Mouse (Mus musculus): ENCODE data around the gene Vapb. TPM values are rescaled to one million over a fixed set of nuclear protein-coding genes. Genes with fewer than 3 reads are reported as not detected.

Gene Vapb
- polyA plus RNA-seq, 1 experiment from 2014 or later: 13.0 TPM

GRCm38 (mm10) chr2:173770620-173771019 is 33.3 kb downstream of the Vapb start:
- H3K27ac ChIP-seq: no peak overlapping the region
- H3K4me2 ChIP-seq: no peak overlapping the region
- peaks cover 22% of the 10 kb centered on the region; the same call in 1 of the 2 replicates for H3K36me3 ChIP-seq
- no peaks in the 10 kb centered on the region for H3K27me3 ChIP-seq
- no peaks in the 10 kb centered on the region for H3K9me3 ChIP-seq
- no peak overlapping the region for H3K9ac ChIP-seq
- H3K4me3 ChIP-seq: no peak overlapping the region
- peaks cover 25% of the 10 kb centered on the region for H3K4me1 ChIP-seq
- no peak for ATAC-seq (ENCODE audit: insufficient number of reproducible peaks, insufficient read depth, low FRiP score, low TSS enrichment, low read depth)
- 68% methylated on average over 5 of the region's 5 CpGs for WGBS

- peaks cover 31% of the 10 kb centered on the region for H3K4me1 ChIP-seq
These were observed 34.4 kb downstream of the Vapb start for GRCm38 (mm10) chr2:173771706-173772105.

GRCm38 (mm10) chr2:173775556-173775955 is 38.2 kb downstream of the Vapb start:
- Histone ChIP-seq H3K4me3 (no peak overlapping the region), H3K9ac (0 out of 2 replicates have a peak overlapping the region, but pooled peaks have one; percentile 27), H3K27ac (no peak overlapping the region), H3K9me3 (no peaks in the 10 kb centered on the region), H3K4me1 (peaks cover 27% of the 10 kb centered on the region), H3K27me3 (no peaks in the 10 kb centered on the region), H3K4me2 (no peak overlapping the region), H3K36me3 (peaks cover 50% of the 10 kb centered on the region)
- 47% methylated on average over 3 of the region's 3 CpGs for WGBS
- ATAC-seq (ENCODE audit: insufficient number of reproducible peaks, insufficient read depth, low FRiP score, low TSS enrichment, low read depth): no peak

More at GRCm38 (mm10) chr2:173771706-173772105, 34.4 kb downstream of the Vapb start:
- no peak overlapping the region for H3K9ac ChIP-seq
- no peak overlapping the region for H3K27ac ChIP-seq
- H3K9me3 ChIP-seq: no peaks in the 10 kb centered on the region
- no peaks in the 10 kb centered on the region for H3K27me3 ChIP-seq
- peaks cover 21% of the 10 kb centered on the region for H3K36me3 ChIP-seq
- no peak overlapping the region for H3K4me2 ChIP-seq
- ATAC-seq (ENCODE audit: insufficient number of reproducible peaks, insufficient read depth, low FRiP score, low TSS enrichment, low read depth): no peak
- H3K4me3 ChIP-seq: no peak overlapping the region
- 52% methylated on average over 8 of the region's 8 CpGs for WGBS

DNA sequence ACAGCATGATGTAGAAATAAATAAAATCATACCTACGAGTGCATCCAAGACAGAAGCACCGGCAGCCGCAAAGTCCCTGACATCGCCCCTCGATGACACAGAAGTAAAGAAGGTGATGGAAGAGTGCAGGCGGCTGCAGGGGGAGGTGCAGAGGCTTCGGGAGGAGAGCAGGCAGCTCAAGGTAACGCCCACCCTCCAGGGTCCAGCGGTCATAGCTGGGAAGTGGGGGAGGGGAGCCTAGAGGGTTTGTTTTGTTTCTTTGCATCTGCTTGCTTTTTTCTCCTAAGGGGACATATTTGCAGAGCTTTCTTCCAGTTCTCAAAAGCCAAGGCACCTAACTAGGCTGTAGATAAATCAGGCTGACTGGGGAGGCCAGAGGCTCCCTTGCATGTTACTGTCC is 38.8 kb downstream of the Vapb start:
- WGBS: 20% methylated on average over 9 of the region's 9 CpGs
- H3K4me1 ChIP-seq: peaks cover 24% of the 10 kb centered on the region
- peaks cover 50% of the 10 kb centered on the region for H3K36me3 ChIP-seq
- no peak overlapping the region for H3K27ac ChIP-seq
- no peak for ATAC-seq (ENCODE audit: insufficient number of reproducible peaks, insufficient read depth, low FRiP score, low TSS enrichment, low read depth)
- no peak overlapping the region for H3K9ac ChIP-seq
- no peak overlapping the region for H3K4me3 ChIP-seq
- no peak overlapping the region for H3K4me2 ChIP-seq
- no peaks in the 10 kb centered on the region for H3K27me3 ChIP-seq
- H3K9me3 ChIP-seq: no peaks in the 10 kb centered on the region

DNA sequence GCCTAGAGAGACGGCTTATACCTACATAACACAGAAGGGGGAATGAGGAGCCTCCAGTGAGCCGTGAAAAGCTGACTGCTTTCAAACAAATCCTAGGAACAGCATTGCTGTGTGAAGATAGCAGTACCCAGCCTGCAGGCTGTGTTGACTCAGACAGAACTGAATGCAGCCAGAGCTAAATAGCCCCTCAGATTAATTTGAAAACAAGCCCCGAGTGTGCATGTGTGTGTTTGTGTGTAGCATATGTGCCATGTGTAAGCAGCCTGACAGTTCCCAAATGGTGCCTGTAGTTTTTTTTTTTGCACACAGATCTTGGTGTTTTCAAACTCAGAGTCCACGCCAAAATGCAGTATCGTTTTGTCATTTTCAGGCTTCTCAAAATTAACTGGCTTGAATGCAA is 43.6 kb downstream of the Vapb start:
- Histone ChIP-seq H3K9ac (no peak overlapping the region), H3K4me3 (no peak overlapping the region), H3K27ac (no peak overlapping the region), H3K4me1 (peaks cover 35% of the 10 kb centered on the region), H3K27me3 (no peaks in the 10 kb centered on the region), H3K4me2 (no peak overlapping the region), H3K36me3 (peaks cover 56% of the 10 kb centered on the region), H3K9me3 (no peaks in the 10 kb centered on the region)
- 78% methylated on average over 5 of the region's 5 CpGs for WGBS
- ATAC-seq (ENCODE audit: insufficient number of reproducible peaks, insufficient read depth, low FRiP score, low TSS enrichment, low read depth): no peak

DNA sequence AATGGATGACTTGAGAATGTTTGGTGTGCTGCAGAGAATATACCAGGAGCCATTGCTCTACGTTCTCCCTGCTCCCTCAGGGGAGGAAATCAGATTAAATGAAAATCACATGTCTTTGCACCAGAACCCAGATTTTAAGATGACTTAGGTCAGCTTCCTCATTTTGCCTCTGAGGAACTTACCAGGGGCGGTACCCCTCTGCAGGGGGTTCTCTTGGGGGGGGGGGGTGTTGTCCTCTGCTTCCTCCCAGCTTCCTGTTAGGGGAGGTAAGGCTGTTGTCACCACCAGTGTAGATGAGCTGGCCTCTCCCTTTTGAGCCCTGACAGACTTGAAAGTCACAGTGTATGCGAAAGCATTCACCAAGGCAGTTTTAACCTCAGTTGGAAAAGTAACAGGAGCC is 47.1 kb downstream of the Vapb start:
- H3K27ac ChIP-seq: peak overlapping the region; percentile 2; the same call in 1 of the 2 replicates
- 44% methylated on average over 3 of the region's 3 CpGs for WGBS

GRCm38 (mm10) chr2:173784884-173785283 is 47.6 kb downstream of the Vapb start:
- H3K4me2 ChIP-seq: no peak overlapping the region
- H3K27me3 ChIP-seq: no peaks in the 10 kb centered on the region
- H3K4me1 ChIP-seq: peaks cover 32% of the 10 kb centered on the region
- ATAC-seq (ENCODE audit: insufficient number of reproducible peaks, insufficient read depth, low FRiP score, low TSS enrichment, low read depth): no peak
- H3K4me3 ChIP-seq: no peak overlapping the region
- no peak overlapping the region for H3K9ac ChIP-seq
- H3K27ac ChIP-seq: peak overlapping the region; percentile 2; the same call in 1 of the 2 replicates
- no peaks in the 10 kb centered on the region for H3K9me3 ChIP-seq
- 76% methylated on average over 6 of the region's 6 CpGs for WGBS
- peaks cover 18% of the 10 kb centered on the region for H3K36me3 ChIP-seq

More for the DNA sequence above, 47.1 kb downstream of the Vapb start:
- H3K36me3 ChIP-seq: peaks cover 23% of the 10 kb centered on the region
- H3K4me3 ChIP-seq: no peak overlapping the region
- H3K4me2 ChIP-seq: no peak overlapping the region
- no peaks in the 10 kb centered on the region for H3K9me3 ChIP-seq
- ATAC-seq (ENCODE audit: insufficient number of reproducible peaks, insufficient read depth, low FRiP score, low TSS enrichment, low read depth): no peak
- H3K27me3 ChIP-seq: no peaks in the 10 kb centered on the region
- H3K9ac ChIP-seq: no peak overlapping the region
- H3K4me1 ChIP-seq: peaks cover 27% of the 10 kb centered on the region

DNA sequence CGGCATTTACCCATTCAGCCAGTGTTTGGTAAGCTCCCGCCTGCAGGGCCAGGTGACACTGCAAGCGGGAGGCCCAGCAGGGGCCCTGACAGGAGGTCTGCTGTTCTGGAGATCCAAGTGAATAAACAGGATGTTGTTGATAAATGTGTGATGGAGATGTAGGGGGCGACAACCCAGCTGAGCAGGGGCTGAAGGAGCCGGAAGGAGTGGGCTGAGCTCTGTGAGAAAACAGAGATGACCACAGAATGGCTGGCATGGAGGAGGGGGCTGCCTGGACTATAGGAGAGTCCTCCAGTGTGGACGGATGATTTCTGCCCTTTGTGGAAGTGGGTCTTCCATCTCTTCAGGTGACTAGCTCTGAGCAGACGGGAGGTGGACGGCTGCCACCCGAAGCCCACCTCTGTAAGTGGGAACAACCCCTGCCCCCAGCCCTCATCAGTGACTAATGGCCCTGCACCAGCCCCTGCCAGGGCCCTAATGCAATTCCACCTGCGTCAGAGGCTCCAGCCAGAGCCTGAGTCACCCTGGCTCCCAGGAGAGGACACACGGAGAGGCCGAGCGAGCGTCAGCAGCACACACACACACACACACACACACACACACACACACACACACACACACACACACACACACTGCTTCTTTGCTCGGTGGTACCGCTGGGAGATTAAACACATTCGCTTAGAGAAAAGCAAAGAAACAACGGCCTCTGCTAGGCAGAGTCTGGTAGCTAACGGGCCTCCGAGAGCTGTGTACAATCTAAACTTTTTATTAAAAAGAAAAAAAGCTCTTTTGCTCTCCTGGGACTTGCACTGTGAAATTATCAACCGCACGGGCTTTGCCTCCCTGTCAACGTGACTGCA is 52.9 kb downstream of the Vapb start:
- 0 out of 2 replicates have a peak overlapping the region, but pooled peaks have one; percentile 23 for H3K9ac ChIP-seq
- no peaks in the 10 kb centered on the region for H3K27me3 ChIP-seq
- no peaks in the 10 kb centered on the region for H3K36me3 ChIP-seq
- peak overlapping the region; percentile 39 for H3K4me2 ChIP-seq
- WGBS: 14% methylated on average over 23 of the region's 23 CpGs
- H3K9me3 ChIP-seq: no peaks in the 10 kb centered on the region
- peaks cover 36% of the 10 kb centered on the region for H3K4me1 ChIP-seq
- H3K27ac ChIP-seq: 0 out of 2 replicates have a peak overlapping the region, but pooled peaks have one; percentile 17
- ATAC-seq (ENCODE audit: insufficient number of reproducible peaks, insufficient read depth, low FRiP score, low TSS enrichment, low read depth): no peak
- no peak overlapping the region for H3K4me3 ChIP-seq

DNA sequence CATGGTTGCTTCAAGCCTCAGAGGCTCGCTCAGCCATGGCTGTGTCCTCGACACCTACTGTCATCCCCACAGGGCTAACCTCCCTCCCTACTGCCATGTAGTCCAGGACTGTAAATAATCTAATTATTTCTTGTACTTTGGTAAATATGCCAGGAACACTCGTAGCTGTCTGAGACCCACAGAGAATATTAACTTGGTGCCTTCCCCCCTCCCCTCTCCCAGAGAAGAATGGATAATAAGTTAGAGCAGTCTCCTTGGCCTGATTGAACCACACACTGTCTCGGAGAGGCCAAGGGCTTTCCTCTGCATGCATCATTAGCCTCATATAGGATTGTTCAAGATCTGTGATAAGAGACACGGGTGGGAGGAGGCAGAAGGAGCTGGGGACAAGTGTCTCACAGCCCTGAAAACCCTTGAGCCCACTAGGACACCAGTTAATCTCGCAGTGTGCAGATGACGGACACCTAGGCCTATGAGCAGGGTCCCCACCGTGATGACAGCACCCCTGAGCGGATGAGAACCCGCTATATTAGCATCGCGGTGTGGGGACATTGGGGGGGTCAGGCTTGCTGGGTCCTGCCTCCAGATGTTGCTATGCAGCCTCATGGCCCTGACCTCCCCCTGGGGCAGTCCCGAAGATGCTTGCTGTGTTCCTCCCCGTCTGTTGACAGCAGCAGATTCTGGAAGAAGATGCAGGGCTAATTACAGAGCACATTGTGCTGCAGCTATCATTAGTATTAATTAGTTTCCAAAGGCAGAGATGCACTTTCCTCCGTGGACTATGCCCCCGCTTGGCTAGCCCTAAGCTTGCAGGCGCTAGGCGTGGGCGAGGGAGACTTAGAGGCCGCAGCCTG is 54.8 kb downstream of the Vapb start:
- Histone ChIP-seq H3K9ac (no peak overlapping the region), H3K27me3 (no peaks in the 10 kb centered on the region), H3K4me2 (no peak overlapping the region), H3K4me3 (no peak overlapping the region), H3K4me1 (peaks cover 44% of the 10 kb centered on the region), H3K36me3 (no peaks in the 10 kb centered on the region), H3K9me3 (no peaks in the 10 kb centered on the region), H3K27ac (no peak overlapping the region)
- 70% methylated on average over 20 of the region's 20 CpGs for WGBS
- ATAC-seq (ENCODE audit: insufficient number of reproducible peaks, insufficient read depth, low FRiP score, low TSS enrichment, low read depth): no peak

GRCm38 (mm10) chr2:173794018-173794417 is 56.7 kb downstream of the Vapb start:
- Histone ChIP-seq H3K4me3 (no peak overlapping the region), H3K4me1 (peaks cover 44% of the 10 kb centered on the region), H3K4me2 (no peak overlapping the region), H3K9me3 (no peaks in the 10 kb centered on the region), H3K36me3 (no peaks in the 10 kb centered on the region), H3K27me3 (no peaks in the 10 kb centered on the region), H3K9ac (no peak overlapping the region), H3K27ac (no peak overlapping the region)
- no peak for ATAC-seq (ENCODE audit: insufficient number of reproducible peaks, insufficient read depth, low FRiP score, low TSS enrichment, low read depth)
- 91% methylated on average over 12 of the region's 12 CpGs for WGBS

GRCm38 (mm10) chr2:173794531-173795510 is 57.5 kb downstream of the Vapb start:
- H3K4me2 ChIP-seq: no peak overlapping the region
- ATAC-seq (ENCODE audit: insufficient number of reproducible peaks, insufficient read depth, low FRiP score, low TSS enrichment, low read depth): no peak
- H3K27ac ChIP-seq: no peak overlapping the region
- H3K9me3 ChIP-seq: no peaks in the 10 kb centered on the region
- H3K36me3 ChIP-seq: no peaks in the 10 kb centered on the region
- H3K27me3 ChIP-seq: no peaks in the 10 kb centered on the region
- peaks cover 40% of the 10 kb centered on the region for H3K4me1 ChIP-seq
- WGBS: 81% methylated on average over 21 of the region's 21 CpGs
- H3K9ac ChIP-seq: no peak overlapping the region
- no peak overlapping the region for H3K4me3 ChIP-seq

Measured in embryonic facial prominence, embryonic 13.5 days (tissue).